Mouse (Mus musculus): ENCODE results near the gene Otud7a. TPM values are rescaled to one million over a fixed set of nuclear protein-coding genes. Genes with fewer than 3 reads are reported as not detected.

Gene Otud7a
- polyA plus RNA-seq, 1 experiment from 2014 or later = 1.7 TPM

DNA sequence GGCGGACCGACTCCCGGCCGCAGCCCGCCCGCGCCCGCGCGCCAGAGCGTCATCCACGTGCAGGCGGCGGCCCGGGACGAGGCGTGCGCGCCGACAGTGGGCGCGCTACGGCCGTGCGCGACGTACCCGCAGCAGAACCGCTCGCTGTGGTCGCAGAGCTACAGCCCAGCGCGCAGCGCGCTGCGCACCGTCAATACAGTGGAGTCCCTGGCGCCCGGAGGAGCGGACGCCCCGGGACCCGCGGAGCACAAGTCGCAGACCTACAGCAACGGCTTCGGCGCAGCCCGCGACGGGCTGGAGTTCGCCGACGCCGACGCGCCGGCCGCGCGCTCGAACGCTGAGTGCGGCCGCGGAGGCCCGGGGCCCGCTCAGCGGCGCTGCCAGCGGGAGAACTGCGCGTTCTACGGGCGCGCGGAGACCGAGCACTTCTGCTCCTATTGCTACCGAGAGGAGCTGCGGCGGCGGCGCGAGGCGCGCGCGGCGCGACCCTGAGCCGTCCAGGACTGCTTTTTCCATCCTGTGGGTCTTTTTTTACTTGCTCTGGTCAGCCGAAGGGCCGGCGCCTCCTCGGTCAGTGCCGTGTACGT lies 313.8 kb downstream of the Otud7a start:
- Histone ChIP-seq H3K4me2 (ENCODE audit: low read depth, low read length, severe bottlenecking) (peak overlapping the region; percentile 68), H3K9ac (ENCODE audit: low read length) (no peak overlapping the region), H3K27ac (ENCODE audit: low read depth, low read length) (no peak overlapping the region), H3K27me3 (ENCODE audit: control insufficient read depth, insufficient read depth, low read length) (peaks cover 62% of the 10 kb centered on the region), H3K9me3 (ENCODE audit: control insufficient read depth, low read length) (no peaks in the 10 kb centered on the region), H3K36me3 (ENCODE audit: control insufficient read depth, insufficient read depth, low read length) (no peaks in the 10 kb centered on the region), H3K4me1 (replicated peaks; ENCODE audit: control insufficient read depth, insufficient read depth, low read length) (peaks cover 15% of the 10 kb centered on the region; the same call in 1 of the 2 replicates), H3K4me3 (ENCODE audit: low read depth, low read length) (peak overlapping the region; percentile 33)
- under 1% methylated on average over 90 of the region's 97 CpGs for WGBS
- DNase-seq (ENCODE audit: low spot score) (peak; percentile 69), ATAC-seq (replicated peaks; ENCODE audit: low FRiP score) (peak; percentile 29)

DNA sequence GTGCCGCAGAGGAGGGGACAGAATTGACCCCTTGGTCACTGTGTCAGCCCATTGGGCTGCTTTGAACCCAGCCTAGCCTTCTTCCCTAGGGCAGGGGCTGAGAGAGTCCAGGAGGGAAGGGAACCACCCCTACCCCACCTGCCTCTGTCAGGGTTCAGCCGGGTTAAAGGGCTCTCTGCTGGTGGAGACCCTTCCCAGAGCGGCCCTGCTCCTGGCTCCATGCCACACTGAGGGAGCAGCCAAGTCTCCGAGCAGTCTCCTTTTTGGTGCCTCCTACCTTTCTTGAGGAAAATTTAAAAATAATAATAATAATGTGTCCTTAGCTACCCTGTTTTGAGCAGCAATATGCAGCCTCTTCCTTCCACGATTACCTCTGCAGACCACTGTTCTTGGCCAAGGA lies 315.1 kb downstream of the Otud7a start:
- Histone ChIP-seq H3K4me2 (ENCODE audit: low read depth, low read length, severe bottlenecking) (no peak overlapping the region), H3K36me3 (ENCODE audit: control insufficient read depth, insufficient read depth, low read length) (no peaks in the 10 kb centered on the region), H3K4me3 (ENCODE audit: low read depth, low read length) (no peak overlapping the region), H3K9ac (ENCODE audit: low read length) (no peak overlapping the region), H3K9me3 (ENCODE audit: control insufficient read depth, low read length) (no peaks in the 10 kb centered on the region), H3K27me3 (ENCODE audit: control insufficient read depth, insufficient read depth, low read length) (peaks cover 54% of the 10 kb centered on the region), H3K27ac (ENCODE audit: low read depth, low read length) (no peak overlapping the region), H3K4me1 (replicated peaks; ENCODE audit: control insufficient read depth, insufficient read depth, low read length) (peaks cover 11% of the 10 kb centered on the region; the same call in 1 of the 2 replicates)
- WGBS = 24% methylated on average over 5 of the region's 5 CpGs
- DNase-seq (ENCODE audit: low spot score) = no peak
- no peak for ATAC-seq (replicated peaks; ENCODE audit: low FRiP score)

- H3K4me3 ChIP-seq (ENCODE audit: low read depth, low read length) = no peak overlapping the region
- no peak for ATAC-seq (replicated peaks; ENCODE audit: low FRiP score)
- H3K9ac ChIP-seq (ENCODE audit: low read length) = no peak overlapping the region
- no peak overlapping the region for H3K27ac ChIP-seq (ENCODE audit: low read depth, low read length)
- peaks cover 30% of the 10 kb centered on the region for H3K27me3 ChIP-seq (ENCODE audit: control insufficient read depth, insufficient read depth, low read length)
- 85% methylated on average over 3 of the region's 3 CpGs for WGBS
- no peak for DNase-seq (ENCODE audit: low spot score)
- peaks cover 3% of the 10 kb centered on the region; the same call in 1 of the 2 replicates for H3K4me1 ChIP-seq (replicated peaks; ENCODE audit: control insufficient read depth, insufficient read depth, low read length)
- no peaks in the 10 kb centered on the region for H3K9me3 ChIP-seq (ENCODE audit: control insufficient read depth, low read length)
- H3K36me3 ChIP-seq (ENCODE audit: control insufficient read depth, insufficient read depth, low read length) = no peaks in the 10 kb centered on the region
- no peak overlapping the region for H3K4me2 ChIP-seq (ENCODE audit: low read depth, low read length, severe bottlenecking)
Measured at GRCm38 (mm10) chr7:63762529-63762928, 318.0 kb downstream of the Otud7a start.

GRCm38 (mm10) chr7:63768398-63769029 lies 324.0 kb downstream of the Otud7a start:
- Histone ChIP-seq H3K4me2 (ENCODE audit: low read depth, low read length, severe bottlenecking) (no peak overlapping the region), H3K9me3 (ENCODE audit: control insufficient read depth, low read length) (no peaks in the 10 kb centered on the region), H3K36me3 (ENCODE audit: control insufficient read depth, insufficient read depth, low read length) (no peaks in the 10 kb centered on the region), H3K4me3 (ENCODE audit: low read depth, low read length) (no peak overlapping the region), H3K9ac (ENCODE audit: low read length) (no peak overlapping the region), H3K27ac (ENCODE audit: low read depth, low read length) (no peak overlapping the region), H3K27me3 (ENCODE audit: control insufficient read depth, insufficient read depth, low read length) (no peaks in the 10 kb centered on the region), H3K4me1 (replicated peaks; ENCODE audit: control insufficient read depth, insufficient read depth, low read length) (no peaks in the 10 kb centered on the region)
- WGBS = 65% methylated on average over 5 of the region's 5 CpGs
- DNase-seq (ENCODE audit: low spot score) (no peak), ATAC-seq (replicated peaks; ENCODE audit: low FRiP score) (no peak)

DNA sequence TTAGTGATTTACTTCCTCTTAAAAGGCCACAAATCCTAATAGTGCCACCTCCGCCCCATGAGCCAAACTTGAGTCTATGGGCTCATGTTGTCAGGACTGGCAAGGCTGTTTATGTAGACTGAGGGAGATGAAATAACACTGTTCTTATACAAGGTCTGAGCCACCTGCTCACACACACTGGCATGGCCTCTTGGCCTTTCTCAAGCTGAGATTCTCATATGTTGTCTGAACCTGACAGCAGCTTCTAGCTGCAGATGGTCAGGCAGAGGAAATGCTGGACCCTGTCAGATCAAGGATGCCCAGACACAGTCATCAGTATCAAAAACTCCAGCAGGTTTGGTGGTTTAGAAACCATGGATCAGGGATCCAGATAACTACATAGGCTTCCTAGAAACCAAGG lies 328.7 kb downstream of the Otud7a start:
- 95% methylated on average over 1 of the region's 1 CpGs for WGBS
- ATAC-seq (replicated peaks; ENCODE audit: low FRiP score) (no peak), DNase-seq (ENCODE audit: low spot score) (no peak)
- Histone ChIP-seq H3K4me3 (ENCODE audit: low read depth, low read length) (no peak overlapping the region), H3K9me3 (ENCODE audit: control insufficient read depth, low read length) (no peaks in the 10 kb centered on the region), H3K36me3 (ENCODE audit: control insufficient read depth, insufficient read depth, low read length) (no peaks in the 10 kb centered on the region), H3K9ac (ENCODE audit: low read length) (no peak overlapping the region), H3K27me3 (ENCODE audit: control insufficient read depth, insufficient read depth, low read length) (no peaks in the 10 kb centered on the region), H3K27ac (ENCODE audit: low read depth, low read length) (no peak overlapping the region), H3K4me2 (ENCODE audit: low read depth, low read length, severe bottlenecking) (no peak overlapping the region), H3K4me1 (replicated peaks; ENCODE audit: control insufficient read depth, insufficient read depth, low read length) (no peaks in the 10 kb centered on the region)

GRCm38 (mm10) chr7:63774291-63774690 lies 329.7 kb downstream of the Otud7a start:
- no peaks in the 10 kb centered on the region for H3K27me3 ChIP-seq (ENCODE audit: control insufficient read depth, insufficient read depth, low read length)
- no peak overlapping the region for H3K4me2 ChIP-seq (ENCODE audit: low read depth, low read length, severe bottlenecking)
- H3K9me3 ChIP-seq (ENCODE audit: control insufficient read depth, low read length) = no peaks in the 10 kb centered on the region
- DNase-seq (ENCODE audit: low spot score) (no peak), ATAC-seq (replicated peaks; ENCODE audit: low FRiP score) (no peak)
- H3K4me3 ChIP-seq (ENCODE audit: low read depth, low read length) = no peak overlapping the region
- H3K4me1 ChIP-seq (replicated peaks; ENCODE audit: control insufficient read depth, insufficient read depth, low read length) = no peaks in the 10 kb centered on the region
- WGBS = 30% methylated on average over 1 of the region's 1 CpGs
- no peak overlapping the region for H3K9ac ChIP-seq (ENCODE audit: low read length)
- no peak overlapping the region for H3K27ac ChIP-seq (ENCODE audit: low read depth, low read length)
- H3K36me3 ChIP-seq (ENCODE audit: control insufficient read depth, insufficient read depth, low read length) = no peaks in the 10 kb centered on the region

GRCm38 (mm10) chr7:63777328-63777727 lies 332.8 kb downstream of the Otud7a start:
- Histone ChIP-seq H3K9ac (ENCODE audit: low read length) (no peak overlapping the region), H3K27ac (ENCODE audit: low read depth, low read length) (no peak overlapping the region), H3K27me3 (ENCODE audit: control insufficient read depth, insufficient read depth, low read length) (no peaks in the 10 kb centered on the region), H3K9me3 (ENCODE audit: control insufficient read depth, low read length) (no peaks in the 10 kb centered on the region), H3K4me3 (ENCODE audit: low read depth, low read length) (no peak overlapping the region), H3K4me1 (replicated peaks; ENCODE audit: control insufficient read depth, insufficient read depth, low read length) (no peaks in the 10 kb centered on the region), H3K4me2 (ENCODE audit: low read depth, low read length, severe bottlenecking) (no peak overlapping the region), H3K36me3 (ENCODE audit: control insufficient read depth, insufficient read depth, low read length) (no peaks in the 10 kb centered on the region)
- WGBS = 83% methylated on average over 4 of the region's 4 CpGs
- DNase-seq (ENCODE audit: low spot score) (no peak), ATAC-seq (replicated peaks; ENCODE audit: low FRiP score) (no peak)

DNA sequence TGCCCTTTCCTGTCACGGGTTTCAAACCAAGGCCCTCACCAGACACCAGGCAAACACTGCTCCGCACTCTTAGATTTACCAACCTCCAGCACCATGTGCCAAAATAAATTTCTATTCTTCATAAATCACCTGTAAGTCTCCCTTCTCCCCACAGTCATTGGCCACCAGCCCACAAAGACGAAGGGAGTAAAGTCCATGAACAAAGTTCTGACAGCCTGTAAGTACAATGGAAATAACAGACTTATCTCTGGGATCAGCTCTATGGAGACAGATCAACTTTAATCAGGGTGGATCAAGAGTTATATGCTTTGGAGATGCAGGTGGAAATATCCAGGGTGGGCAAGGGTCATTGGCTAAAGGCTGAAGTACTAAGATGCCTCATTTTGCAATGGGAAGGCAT lies 336.3 kb downstream of the Otud7a start:
- no peaks in the 10 kb centered on the region for H3K27me3 ChIP-seq (ENCODE audit: control insufficient read depth, insufficient read depth, low read length)
- H3K27ac ChIP-seq (ENCODE audit: low read depth, low read length) = no peak overlapping the region
- DNase-seq (ENCODE audit: low spot score) (no peak), ATAC-seq (replicated peaks; ENCODE audit: low FRiP score) (no peak)
- no peak overlapping the region for H3K9ac ChIP-seq (ENCODE audit: low read length)
- WGBS = 92% methylated on average over 3 of the region's 3 CpGs
- H3K9me3 ChIP-seq (ENCODE audit: control insufficient read depth, low read length) = no peaks in the 10 kb centered on the region
- no peaks in the 10 kb centered on the region for H3K36me3 ChIP-seq (ENCODE audit: control insufficient read depth, insufficient read depth, low read length)
- H3K4me2 ChIP-seq (ENCODE audit: low read depth, low read length, severe bottlenecking) = no peak overlapping the region
- H3K4me1 ChIP-seq (replicated peaks; ENCODE audit: control insufficient read depth, insufficient read depth, low read length) = no peaks in the 10 kb centered on the region
- no peak overlapping the region for H3K4me3 ChIP-seq (ENCODE audit: low read depth, low read length)

DNA sequence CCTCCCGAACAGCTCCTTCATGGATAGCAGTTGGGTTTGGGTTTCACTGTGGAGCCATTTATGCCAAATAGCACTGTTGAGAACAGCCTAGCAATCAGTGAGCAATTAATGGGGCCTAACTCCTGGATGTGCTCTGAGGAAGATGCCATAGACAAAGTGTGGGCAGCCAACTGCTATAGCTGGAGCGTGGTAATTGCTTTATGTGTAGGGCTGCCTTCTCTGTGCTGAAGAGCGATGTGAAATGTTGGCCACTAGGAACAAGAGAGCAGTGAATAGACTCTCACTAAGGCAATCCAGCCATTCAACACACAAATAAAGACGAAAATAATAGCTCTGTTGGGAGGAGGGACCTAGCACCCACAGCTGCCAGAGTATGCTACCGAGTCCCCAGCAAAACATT lies 345.2 kb downstream of the Otud7a start:
- H3K36me3 ChIP-seq (ENCODE audit: control insufficient read depth, insufficient read depth, low read length) = no peaks in the 10 kb centered on the region
- DNase-seq (ENCODE audit: low spot score) (no peak), ATAC-seq (replicated peaks; ENCODE audit: low FRiP score) (peak; percentile 51; the same call in 1 of the 2 replicates)
- no peaks in the 10 kb centered on the region for H3K9me3 ChIP-seq (ENCODE audit: control insufficient read depth, low read length)
- no peaks in the 10 kb centered on the region for H3K4me1 ChIP-seq (replicated peaks; ENCODE audit: control insufficient read depth, insufficient read depth, low read length)
- H3K4me3 ChIP-seq (ENCODE audit: low read depth, low read length) = no peak overlapping the region
- WGBS = 54% methylated on average over 5 of the region's 5 CpGs
- no peak overlapping the region for H3K9ac ChIP-seq (ENCODE audit: low read length)
- H3K27me3 ChIP-seq (ENCODE audit: control insufficient read depth, insufficient read depth, low read length) = no peaks in the 10 kb centered on the region
- no peak overlapping the region for H3K27ac ChIP-seq (ENCODE audit: low read depth, low read length)
- H3K4me2 ChIP-seq (ENCODE audit: low read depth, low read length, severe bottlenecking) = no peak overlapping the region
